Mouse (Mus musculus): ENCODE results near the gene Slc34a2. TPM values are rescaled to one million over a fixed set of nuclear protein-coding genes. Genes with fewer than 3 reads are reported as not detected.

The Slc34a2 gene
- total and polyA plus RNA-seq, 2 experiments from 2014 or later = 0.29 to 0.68 TPM

- Histone ChIP-seq H3K27ac (no peak overlapping the region), H3K36me3 (ENCODE audit: insufficient read depth, low read length) (no peaks in the 10 kb centered on the region), H3K4me1 (ENCODE audit: insufficient read depth, low read length) (no peaks in the 10 kb centered on the region), H3K9ac (replicated peaks; ENCODE audit: low read length) (no peak overlapping the region), H3K9me3 (ENCODE audit: low read length) (no peaks in the 10 kb centered on the region), H3K27me3 (ENCODE audit: insufficient read depth, low read length) (no peaks in the 10 kb centered on the region), H3K4me3 (ENCODE audit: low read length) (no peak overlapping the region), H3K4me2 (ENCODE audit: low read depth, low read length) (no peak overlapping the region)
- ATAC-seq = no peak
- no peak for TF ChIP-seq CTCF (IDR thresholded peaks at IDR 0.05; ENCODE audit: low read depth)
- WGBS = 40% methylated on average over 5 of the region's 5 CpGs
- DNase-seq (ENCODE audit: low spot score) = no peak
Measured at GRCm38 (mm10) chr5:53023901-53024300, 14.0 kb upstream of the Slc34a2 start.

- Histone ChIP-seq H3K36me3 (ENCODE audit: insufficient read depth, low read length) (no peaks in the 10 kb centered on the region), H3K4me1 (ENCODE audit: insufficient read depth, low read length) (no peaks in the 10 kb centered on the region), H3K4me3 (ENCODE audit: low read length) (no peak overlapping the region), H3K4me2 (ENCODE audit: low read depth, low read length) (no peak overlapping the region), H3K9ac (replicated peaks; ENCODE audit: low read length) (no peak overlapping the region), H3K27me3 (ENCODE audit: insufficient read depth, low read length) (no peaks in the 10 kb centered on the region), H3K9me3 (ENCODE audit: low read length) (no peaks in the 10 kb centered on the region), H3K27ac (no peak overlapping the region)
- 0 out of 2 replicates have a peak, but pooled peaks have one; percentile 53 for ATAC-seq
- DNase-seq (ENCODE audit: low spot score) = peak; percentile 32
- 66% methylated on average over 8 of the region's 8 CpGs for WGBS
- no peak for TF ChIP-seq CTCF (IDR thresholded peaks at IDR 0.05; ENCODE audit: low read depth)
Measured at GRCm38 (mm10) chr5:53025276-53025973, 12.5 kb upstream of the Slc34a2 start.

GRCm38 (mm10) chr5:53031346-53031745, 6.5 kb upstream of the Slc34a2 start:
- Histone ChIP-seq H3K9me3 (ENCODE audit: low read length) (no peaks in the 10 kb centered on the region), H3K9ac (replicated peaks; ENCODE audit: low read length) (no peak overlapping the region), H3K27me3 (ENCODE audit: insufficient read depth, low read length) (no peaks in the 10 kb centered on the region), H3K4me2 (ENCODE audit: low read depth, low read length) (no peak overlapping the region), H3K4me3 (ENCODE audit: low read length) (no peak overlapping the region), H3K27ac (no peak overlapping the region), H3K36me3 (ENCODE audit: insufficient read depth, low read length) (no peaks in the 10 kb centered on the region), H3K4me1 (ENCODE audit: insufficient read depth, low read length) (no peaks in the 10 kb centered on the region)
- no peak for ATAC-seq
- WGBS = 76% methylated on average over 1 of the region's 1 CpGs
- no peak for TF ChIP-seq CTCF (IDR thresholded peaks at IDR 0.05; ENCODE audit: low read depth)
- DNase-seq (ENCODE audit: low spot score) = no peak

GRCm38 (mm10) chr5:53042034-53042748, 4.3 kb downstream of the Slc34a2 start:
- Histone ChIP-seq H3K27me3 (ENCODE audit: insufficient read depth, low read length) (no peaks in the 10 kb centered on the region), H3K36me3 (ENCODE audit: insufficient read depth, low read length) (no peaks in the 10 kb centered on the region), H3K4me3 (ENCODE audit: low read length) (no peak overlapping the region), H3K9me3 (ENCODE audit: low read length) (no peaks in the 10 kb centered on the region), H3K4me2 (ENCODE audit: low read depth, low read length) (no peak overlapping the region), H3K27ac (no peak overlapping the region), H3K4me1 (ENCODE audit: insufficient read depth, low read length) (no peaks in the 10 kb centered on the region), H3K9ac (replicated peaks; ENCODE audit: low read length) (no peak overlapping the region)
- DNase-seq (ENCODE audit: low spot score) (peak; percentile 16), ATAC-seq (peak; percentile 43; the same call in 1 of the 2 replicates)
- TF ChIP-seq CTCF (IDR thresholded peaks at IDR 0.05; ENCODE audit: low read depth) = no peak
- 36% methylated on average over 5 of the region's 5 CpGs for WGBS

GRCm38 (mm10) chr5:53042771-53043371, 5.0 kb downstream of the Slc34a2 start:
- no peak for ATAC-seq
- no peaks in the 10 kb centered on the region for H3K9me3 ChIP-seq (ENCODE audit: low read length)
- 90% methylated on average over 8 of the region's 8 CpGs for WGBS
- H3K27ac ChIP-seq = no peak overlapping the region
- no peak overlapping the region for H3K9ac ChIP-seq (replicated peaks; ENCODE audit: low read length)
- no peak for DNase-seq (ENCODE audit: low spot score)
- no peaks in the 10 kb centered on the region for H3K27me3 ChIP-seq (ENCODE audit: insufficient read depth, low read length)
- no peaks in the 10 kb centered on the region for H3K36me3 ChIP-seq (ENCODE audit: insufficient read depth, low read length)
- H3K4me1 ChIP-seq (ENCODE audit: insufficient read depth, low read length) = no peaks in the 10 kb centered on the region
- H3K4me2 ChIP-seq (ENCODE audit: low read depth, low read length) = no peak overlapping the region
- no peak for TF ChIP-seq CTCF (IDR thresholded peaks at IDR 0.05; ENCODE audit: low read depth)
- no peak overlapping the region for H3K4me3 ChIP-seq (ENCODE audit: low read length)

- no peak for TF ChIP-seq CTCF (IDR thresholded peaks at IDR 0.05; ENCODE audit: low read depth)
- H3K27me3 ChIP-seq (ENCODE audit: insufficient read depth, low read length) = peaks cover 5% of the 10 kb centered on the region; the same call in 1 of the 2 replicates
- H3K9me3 ChIP-seq (ENCODE audit: low read length) = no peaks in the 10 kb centered on the region
- H3K4me2 ChIP-seq (ENCODE audit: low read depth, low read length) = no peak overlapping the region
- no peaks in the 10 kb centered on the region for H3K36me3 ChIP-seq (ENCODE audit: insufficient read depth, low read length)
- H3K4me3 ChIP-seq (ENCODE audit: low read length) = no peak overlapping the region
- H3K4me1 ChIP-seq (ENCODE audit: insufficient read depth, low read length) = no peaks in the 10 kb centered on the region
- H3K9ac ChIP-seq (replicated peaks; ENCODE audit: low read length) = no peak overlapping the region
- H3K27ac ChIP-seq = no peak overlapping the region
- no peak for DNase-seq (ENCODE audit: low spot score)
- no peak for ATAC-seq
- 68% methylated on average over 1 of the region's 1 CpGs for WGBS
Measured at GRCm38 (mm10) chr5:53043716-53044115, 5.8 kb downstream of the Slc34a2 start.
